Mouse (Mus musculus) CH12.LX (cell line): ENCODE results near the gene Meox1.

ENCODE experiments used
- CTCF ChIP-seq, 2 experiments: IDR thresholded peaks in 1 of 2; conservative IDR thresholded peaks in 1 of 2; 2 replicates each; pipeline ENCODE4 v1.5.1; 2011 to 2012; ENCODE audit warnings: low read depth in 2 of 2, low read length in 2 of 2, improper control_type of control experiment in 1 of 2, inconsistent platforms in 1 of 2, mild to moderate bottlenecking in 1 of 2, moderate library complexity in 1 of 2
- E2F4 ChIP-seq: IDR thresholded peaks from 2 replicates; pipeline ENCODE4 v1.6.1; 2011; ENCODE audit warnings: low read depth, low read length, improper control_type of control experiment; ENCODE audit not compliant: insufficient replicate concordance
- ELF1 ChIP-seq: IDR thresholded peaks from 2 replicates; pipeline ENCODE4 v1.6.1; 2014; ENCODE audit warnings: low read depth, mild to moderate bottlenecking, inconsistent platforms, low read length, improper control_type of control experiment
- MAFK ChIP-seq: IDR thresholded peaks from 2 replicates; pipeline ENCODE4 v1.6.1; 2011; ENCODE audit warnings: low read length, improper control_type of control experiment; ENCODE audit not compliant: insufficient replicate concordance
- MAX ChIP-seq: IDR thresholded peaks from 2 replicates; pipeline ENCODE4 v1.6.1; 2011; ENCODE audit warnings: low read length, improper control_type of control experiment
- MYC ChIP-seq: IDR thresholded peaks from 2 replicates; pipeline ENCODE4 v1.6.1; 2011; ENCODE audit warnings: low read depth, mild to moderate bottlenecking, improper control_type of control experiment, low read length
- POLR2A ChIP-seq: IDR thresholded peaks from 2 replicates; pipeline ENCODE4 v1.6.1; 2011; ENCODE audit warnings: low read depth, mild to moderate bottlenecking, improper control_type of control experiment, low read length
- TBP ChIP-seq: conservative IDR thresholded peaks from 2 replicates; pipeline ENCODE4 v1.6.1; 2011; ENCODE audit warnings: low read depth, low read length, improper control_type of control experiment
- TCF12 ChIP-seq: IDR thresholded peaks from 2 replicates; pipeline ENCODE4 v1.6.1; 2014; ENCODE audit warnings: low read depth, mild to moderate bottlenecking, inconsistent platforms, low read length, improper control_type of control experiment
- ZKSCAN1 ChIP-seq: IDR thresholded peaks from 2 replicates; pipeline ENCODE4 v1.6.1; 2012; ENCODE audit warnings: low read depth, inconsistent platforms, low read length, improper control_type of control experiment, borderline replicate concordance

DNA sequence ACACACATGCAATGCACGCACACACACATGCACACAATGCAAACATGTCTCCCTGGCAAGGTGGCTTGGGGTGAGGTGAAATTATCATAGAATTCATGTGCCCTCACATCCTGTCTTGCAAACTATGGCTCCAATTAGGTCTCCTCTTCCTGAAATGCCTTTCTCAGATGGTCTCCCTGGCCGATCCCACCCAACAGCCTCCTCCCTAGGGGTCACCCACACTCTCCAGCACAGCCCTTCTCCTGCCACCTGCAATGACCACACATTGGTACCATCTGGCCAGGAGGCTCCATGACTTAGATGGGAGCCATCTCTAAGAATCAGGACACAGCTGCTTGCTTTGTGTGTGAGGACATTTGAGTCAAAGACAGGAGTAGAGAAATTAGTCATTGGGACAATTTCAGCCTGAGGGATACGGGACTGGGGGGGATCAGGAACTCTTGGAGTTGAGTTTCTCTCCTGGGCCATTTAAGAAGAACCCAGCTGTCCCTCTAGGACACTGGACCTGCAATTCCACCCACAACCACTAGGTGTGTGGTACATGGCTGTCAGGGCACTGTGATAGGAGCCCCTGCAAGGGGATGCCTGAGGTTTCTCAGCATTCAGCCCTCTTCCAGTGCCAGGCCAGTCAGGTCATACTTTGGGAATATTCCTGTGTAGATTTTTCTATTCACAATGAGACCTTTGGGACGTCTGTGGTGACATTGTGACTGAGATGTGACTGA, 17.8 kb upstream of the Meox1 start:
- TF ChIP-seq MAFK (no peak), E2F4 (no peak), CTCF (conservative IDR thresholded peaks at IDR 0.05 in 1 of 2, IDR thresholded peaks at IDR 0.05 in 1 of 2; ENCODE audit: low read depth in 2 of 2, low read length in 2 of 2) (peak; percentile 63 to 98), TCF12 (no peak), POLR2A (no peak), ZKSCAN1 (no peak), TBP (no peak), MYC (no peak), MAX (no peak), ELF1 (no peak)
